Mouse (Mus musculus) brain, embryonic 14.5 days (tissue): ENCODE results near the gene Zfp689.
"Not testable (repeated sequence)": the region's sequence is repeated elsewhere in the genome, so short reads cannot be mapped to it uniquely, and the experiment has no call there.

ENCODE experiments used
- CTCF ChIP-seq: fragments of 200-500 bp; IDR thresholded peaks from 2 replicates; pipeline ENCODE4 v1.5.1; 2012; ENCODE audit warnings: inconsistent platforms, mild to moderate bottlenecking, moderate library complexity, borderline replicate concordance; ENCODE audit not compliant: insufficient read depth, insufficient read length; ENCODE audit errors: extremely low read depth
- POLR2A ChIP-seq: fragments of 200-500 bp; IDR thresholded peaks from 2 replicates; pipeline ENCODE4 v1.6.1; 2012; ENCODE audit warnings: mild to moderate bottlenecking, inconsistent platforms, borderline replicate concordance; ENCODE audit not compliant: poor library complexity, insufficient read depth, insufficient read length, severe bottlenecking; ENCODE audit errors: extremely low read depth

DNA sequence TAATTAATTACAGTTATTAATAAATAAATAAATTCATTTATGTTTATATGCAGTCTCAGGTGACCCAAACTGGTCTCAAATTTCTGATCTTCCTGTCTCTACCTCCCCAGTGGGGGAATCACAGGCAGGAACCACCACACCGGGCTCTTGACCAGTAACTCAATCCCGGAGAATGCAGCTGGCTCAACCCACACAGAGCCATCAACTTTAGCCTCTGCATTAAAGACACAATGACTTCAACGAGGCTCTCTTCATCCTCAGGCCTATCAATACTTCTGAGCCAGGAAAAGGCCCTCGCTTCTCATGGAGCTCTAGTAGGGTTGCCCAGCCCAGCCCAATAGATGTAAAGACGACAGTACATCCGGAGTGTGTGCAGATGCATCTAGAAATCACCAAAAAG lies 44.9 kb downstream of the Zfp689 start:
- TF ChIP-seq POLR2A, CTCF: not testable (repeated sequence)
